Mouse (Mus musculus): Measurements from ENCODE around the gene Cd40lg.

DNA sequence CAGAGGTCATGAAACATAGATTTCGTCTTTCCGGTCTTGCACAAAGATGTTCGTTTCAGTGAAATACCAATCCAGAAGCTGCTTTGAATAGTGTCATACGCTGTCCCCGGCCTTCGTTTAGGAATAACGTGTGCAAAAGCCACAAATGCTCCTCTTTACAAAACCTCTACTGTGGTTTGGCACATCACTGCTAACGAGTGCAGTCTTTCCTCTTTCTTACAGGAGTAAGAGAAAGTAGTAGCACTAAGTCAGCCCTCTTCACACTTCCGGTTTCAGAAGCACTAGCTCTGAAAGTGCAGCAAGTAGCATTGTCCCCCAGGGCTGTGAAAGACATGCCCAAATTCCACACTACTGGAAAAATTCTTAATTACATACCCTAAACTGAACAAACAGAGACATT is 15.6 kb upstream of the Cd40lg start:
- no peak for TF ChIP-seq POLR2A (IDR thresholded peaks at IDR 0.05; ENCODE audit: borderline replicate concordance, extremely low read depth, low read depth, low read length)
- TF ChIP-seq CTCF (IDR thresholded peaks at IDR 0.05; ENCODE audit: insufficient read depth, low read length) = no peak
